Mouse (Mus musculus): Measurements from ENCODE around the gene Gm10837. TPM values are rescaled to one million over a fixed set of nuclear protein-coding genes. Genes with fewer than 3 reads are reported as not detected.
A peak's percentile ranks its signal among the peaks of the same experiment; 100 is the strongest.

Gm10837 gene
- polyA plus RNA-seq, 1 experiment = not detected

DNA sequence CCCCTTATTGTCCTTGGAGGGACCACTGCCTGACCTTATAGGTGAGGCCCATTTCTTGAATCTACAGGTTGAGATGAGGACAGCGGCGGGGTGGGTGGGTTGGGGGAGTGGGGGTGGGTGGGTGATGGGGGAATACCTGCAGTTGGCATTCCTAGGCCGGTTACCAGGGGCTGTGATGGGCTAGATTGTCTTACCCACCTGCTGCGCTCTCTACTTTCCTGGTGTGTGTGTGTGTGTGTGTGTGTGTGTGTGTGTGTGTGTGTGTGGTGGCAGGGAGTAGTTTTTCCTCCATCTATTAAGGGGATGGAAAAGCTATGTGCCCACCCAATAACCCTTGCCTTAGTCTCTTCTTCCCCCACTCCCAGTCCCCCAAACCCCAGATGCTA, 5.9 kb upstream of the Gm10837 start:
- peaks cover 88% of the 10 kb centered on the region for H3K27me3 ChIP-seq (replicated peaks)
- H3K4me1 ChIP-seq = peaks cover 17% of the 10 kb centered on the region; the same call in 1 of the 2 replicates
- H3K9me3 ChIP-seq = 0 out of 2 replicates have a peak, but pooled peaks cover 4% of the 10 kb centered on the region
- no peaks in the 10 kb centered on the region for H3K36me3 ChIP-seq (replicated peaks; ENCODE audit: low read length)
- TF ChIP-seq GATA1 (IDR thresholded peaks at IDR 0.05; ENCODE audit: borderline replicate concordance, low read length) = no peak
- no peak for TF ChIP-seq FLI1 (IDR thresholded peaks at IDR 0.05; ENCODE audit: low read length)
- H3K4me3 ChIP-seq (replicated peaks) = no peak overlapping the region

GRCm38 (mm10) chr14:122484844-122485551, 5.4 kb upstream of the Gm10837 start:
- no peak for TF ChIP-seq FLI1 (IDR thresholded peaks at IDR 0.05; ENCODE audit: low read length)
- TF ChIP-seq GATA1 (IDR thresholded peaks at IDR 0.05; ENCODE audit: borderline replicate concordance, low read length) = no peak
- Histone ChIP-seq H3K4me1 (peaks cover 17% of the 10 kb centered on the region; the same call in 1 of the 2 replicates), H3K4me3 (replicated peaks) (no peak overlapping the region), H3K36me3 (replicated peaks; ENCODE audit: low read length) (no peaks in the 10 kb centered on the region), H3K9me3 (0 out of 2 replicates have a peak, but pooled peaks cover 4% of the 10 kb centered on the region), H3K27me3 (replicated peaks) (peaks cover 90% of the 10 kb centered on the region)

DNA sequence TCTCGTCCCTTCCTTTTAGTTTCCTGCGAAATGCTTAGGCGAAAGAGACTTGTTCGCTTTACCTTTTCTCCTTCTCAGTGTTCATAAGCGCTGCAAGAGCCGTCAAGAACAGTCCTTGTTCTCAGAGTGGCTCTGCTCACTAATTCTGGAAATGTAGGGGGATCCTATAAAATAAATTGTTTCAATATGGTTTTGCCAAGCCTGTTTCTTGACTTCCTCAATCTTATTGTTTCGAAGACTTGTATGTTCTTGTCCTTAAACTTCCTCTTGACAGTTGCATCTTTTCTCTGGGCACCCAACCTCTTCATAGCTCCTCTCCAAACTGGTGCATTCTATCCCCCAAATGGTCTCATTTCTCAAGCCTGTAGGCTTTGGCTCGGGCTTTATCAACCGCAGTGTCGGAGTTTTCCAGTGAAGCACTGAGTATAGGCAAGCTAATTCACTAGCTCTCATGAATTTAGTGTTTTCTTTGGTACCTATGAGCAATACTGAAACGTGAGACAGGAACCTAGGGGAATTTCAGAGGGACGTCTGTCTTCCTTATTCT, 4.7 kb upstream of the Gm10837 start:
- no peak overlapping the region for H3K4me3 ChIP-seq (replicated peaks)
- TF ChIP-seq GATA1 (IDR thresholded peaks at IDR 0.05; ENCODE audit: borderline replicate concordance, low read length) = no peak
- TF ChIP-seq FLI1 (IDR thresholded peaks at IDR 0.05; ENCODE audit: low read length) = no peak
- no peaks in the 10 kb centered on the region for H3K36me3 ChIP-seq (replicated peaks; ENCODE audit: low read length)
- H3K4me1 ChIP-seq = peaks cover 22% of the 10 kb centered on the region
- 0 out of 2 replicates have a peak, but pooled peaks cover 4% of the 10 kb centered on the region for H3K9me3 ChIP-seq
- H3K27me3 ChIP-seq (replicated peaks) = peaks cover 90% of the 10 kb centered on the region

GRCm38 (mm10) chr14:122486611-122487010, 3.8 kb upstream of the Gm10837 start:
- TF ChIP-seq GATA1 (IDR thresholded peaks at IDR 0.05; ENCODE audit: borderline replicate concordance, low read length) = no peak
- TF ChIP-seq FLI1 (IDR thresholded peaks at IDR 0.05; ENCODE audit: low read length) = no peak
- Histone ChIP-seq H3K4me3 (replicated peaks) (no peak overlapping the region), H3K4me1 (peaks cover 24% of the 10 kb centered on the region), H3K9me3 (0 out of 2 replicates have a peak, but pooled peaks cover 2% of the 10 kb centered on the region), H3K36me3 (replicated peaks; ENCODE audit: low read length) (no peaks in the 10 kb centered on the region), H3K27me3 (replicated peaks) (peaks cover 90% of the 10 kb centered on the region)

DNA sequence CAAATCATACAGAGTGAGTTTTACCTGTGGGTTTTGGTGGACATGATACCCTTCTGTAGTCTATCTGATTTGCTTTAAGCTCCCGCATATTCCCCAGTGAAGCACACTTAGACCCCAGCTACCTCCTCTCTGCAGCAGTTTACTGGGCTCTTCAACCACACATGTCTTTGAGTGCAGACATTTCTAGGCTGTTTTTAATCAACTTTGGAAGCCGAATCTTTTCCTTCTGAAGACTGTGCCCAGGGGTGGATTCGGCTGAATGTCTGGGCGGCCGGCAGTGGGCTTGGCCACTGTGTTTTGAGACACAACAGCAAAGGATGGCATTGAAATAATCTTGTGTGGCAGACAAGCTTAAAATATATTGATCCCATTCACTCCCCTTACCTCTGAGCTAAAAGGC, 3.0 kb upstream of the Gm10837 start:
- Histone ChIP-seq H3K27me3 (replicated peaks) (peaks cover 85% of the 10 kb centered on the region), H3K36me3 (replicated peaks; ENCODE audit: low read length) (no peaks in the 10 kb centered on the region), H3K9me3 (0 out of 2 replicates have a peak, but pooled peaks cover 2% of the 10 kb centered on the region), H3K4me3 (replicated peaks) (no peak overlapping the region), H3K4me1 (peaks cover 21% of the 10 kb centered on the region)
- TF ChIP-seq GATA1 (IDR thresholded peaks at IDR 0.05; ENCODE audit: borderline replicate concordance, low read length) (no peak), FLI1 (IDR thresholded peaks at IDR 0.05; ENCODE audit: low read length) (no peak)

DNA sequence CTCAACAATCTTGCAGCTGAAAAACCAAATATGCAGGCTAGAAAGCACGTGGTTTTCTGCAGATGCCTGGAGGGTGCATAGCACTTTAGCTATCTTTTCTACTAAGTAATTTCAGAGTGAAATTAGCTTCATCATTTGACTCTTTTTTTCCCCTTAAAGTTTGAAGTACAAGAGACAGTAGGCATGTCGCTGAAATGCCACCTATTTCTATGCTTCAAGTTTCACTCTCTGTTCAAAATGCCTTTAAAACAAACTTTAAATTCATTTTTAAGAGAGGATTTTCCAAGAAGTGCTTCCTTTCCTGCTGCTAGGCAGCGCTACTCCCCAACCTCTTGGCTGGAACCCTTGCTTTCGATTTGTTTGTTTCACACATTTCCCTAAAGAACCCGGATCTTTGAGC, 1.3 kb upstream of the Gm10837 start:
- Histone ChIP-seq H3K27me3 (replicated peaks) (peaks cover 83% of the 10 kb centered on the region), H3K9me3 (peaks cover 8% of the 10 kb centered on the region), H3K4me1 (peaks cover 16% of the 10 kb centered on the region), H3K36me3 (replicated peaks; ENCODE audit: low read length) (no peaks in the 10 kb centered on the region), H3K4me3 (replicated peaks) (peak overlapping the region; percentile 65)
- no peak for TF ChIP-seq GATA1 (IDR thresholded peaks at IDR 0.05; ENCODE audit: borderline replicate concordance, low read length)
- TF ChIP-seq FLI1 (IDR thresholded peaks at IDR 0.05; ENCODE audit: low read length) = no peak

- H3K9me3 ChIP-seq = peaks cover 15% of the 10 kb centered on the region
- H3K36me3 ChIP-seq (replicated peaks; ENCODE audit: low read length) = no peaks in the 10 kb centered on the region
- peaks cover 80% of the 10 kb centered on the region for H3K27me3 ChIP-seq (replicated peaks)
- peaks cover 16% of the 10 kb centered on the region for H3K4me1 ChIP-seq
- H3K4me3 ChIP-seq (replicated peaks) = no peak overlapping the region
- no peak for TF ChIP-seq FLI1 (IDR thresholded peaks at IDR 0.05; ENCODE audit: low read length)
- TF ChIP-seq GATA1 (IDR thresholded peaks at IDR 0.05; ENCODE audit: borderline replicate concordance, low read length) = no peak
These were observed 536 bp upstream of the Gm10837 start for GRCm38 (mm10) chr14:122489686-122490414.

DNA sequence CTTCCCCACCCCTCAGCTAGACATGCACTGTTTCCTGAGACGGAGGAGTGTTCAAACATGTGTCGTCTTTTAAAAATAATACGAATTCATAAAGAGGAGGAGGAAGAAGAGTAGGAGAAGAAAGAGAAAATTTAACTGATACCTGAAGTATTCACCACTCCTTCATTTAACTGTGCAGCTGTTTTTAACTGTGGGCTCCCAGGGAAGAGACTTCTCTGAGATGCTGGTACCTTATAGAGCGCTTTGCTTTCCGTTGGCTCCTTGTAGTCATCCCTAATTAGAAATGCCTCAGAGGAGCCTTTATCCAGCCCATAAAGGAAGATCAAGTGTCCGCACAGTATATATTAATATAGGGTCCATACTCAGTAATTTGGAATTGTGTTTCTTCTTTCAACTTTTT, 1.1 kb downstream of the Gm10837 start:
- H3K9me3 ChIP-seq = peaks cover 27% of the 10 kb centered on the region
- peaks cover 76% of the 10 kb centered on the region for H3K27me3 ChIP-seq (replicated peaks)
- TF ChIP-seq GATA1 (IDR thresholded peaks at IDR 0.05; ENCODE audit: borderline replicate concordance, low read length) (no peak), FLI1 (IDR thresholded peaks at IDR 0.05; ENCODE audit: low read length) (no peak)
- peaks cover 8% of the 10 kb centered on the region for H3K4me1 ChIP-seq
- H3K36me3 ChIP-seq (replicated peaks; ENCODE audit: low read length) = no peaks in the 10 kb centered on the region
- H3K4me3 ChIP-seq (replicated peaks) = no peak overlapping the region

DNA sequence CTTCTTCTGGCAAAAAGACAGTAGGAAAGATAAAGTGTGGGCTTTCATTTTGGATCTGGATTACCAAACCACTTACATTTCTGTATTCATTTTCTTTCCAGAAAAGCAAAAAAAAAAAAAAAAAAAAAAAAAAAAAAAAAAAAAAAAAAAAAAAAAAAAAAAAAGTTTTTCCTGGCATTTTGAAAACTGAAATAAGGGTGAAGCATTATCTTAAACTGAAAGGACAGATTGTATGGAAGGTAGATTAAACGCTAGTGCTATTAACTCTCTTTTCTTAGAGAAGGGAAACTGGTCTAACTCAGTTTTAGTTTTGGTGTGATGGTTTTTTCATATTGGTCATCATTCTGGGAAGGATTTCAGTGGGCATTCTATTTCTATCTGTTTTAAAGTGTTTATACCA, 1.6 kb downstream of the Gm10837 start:
- Histone ChIP-seq H3K4me3 (replicated peaks) (no peak overlapping the region), H3K9me3 (peaks cover 29% of the 10 kb centered on the region), H3K4me1 (peaks cover 8% of the 10 kb centered on the region), H3K36me3 (replicated peaks; ENCODE audit: low read length) (no peaks in the 10 kb centered on the region), H3K27me3 (replicated peaks) (peaks cover 71% of the 10 kb centered on the region)
- TF ChIP-seq GATA1 (IDR thresholded peaks at IDR 0.05; ENCODE audit: borderline replicate concordance, low read length) (no peak), FLI1 (IDR thresholded peaks at IDR 0.05; ENCODE audit: low read length) (no peak)

DNA sequence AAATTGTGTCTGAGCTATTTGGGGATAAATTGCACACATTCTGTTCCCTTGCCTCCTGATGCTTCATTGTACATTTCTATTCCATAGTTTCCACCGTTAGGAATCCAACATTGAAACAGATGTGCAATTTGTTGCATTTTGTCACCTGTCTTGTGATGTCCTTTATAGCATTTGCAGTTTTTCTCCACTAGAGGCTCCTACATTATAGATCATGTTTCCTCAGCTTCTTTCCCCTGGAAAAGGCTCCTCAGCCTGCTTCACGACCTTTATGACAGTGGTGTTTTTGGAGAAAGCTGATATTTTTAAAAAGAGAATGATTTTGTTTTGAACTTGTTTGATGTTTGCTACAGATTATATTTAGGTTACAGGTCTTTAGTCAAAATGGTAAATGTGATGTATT, 18.7 kb downstream of the Gm10837 start:
- Histone ChIP-seq H3K27me3 (replicated peaks) (peaks cover 14% of the 10 kb centered on the region), H3K36me3 (replicated peaks; ENCODE audit: low read length) (no peaks in the 10 kb centered on the region), H3K9me3 (no peaks in the 10 kb centered on the region), H3K4me1 (no peaks in the 10 kb centered on the region), H3K4me3 (replicated peaks) (no peak overlapping the region)
- TF ChIP-seq FLI1 (IDR thresholded peaks at IDR 0.05; ENCODE audit: low read length) = no peak
- no peak for TF ChIP-seq GATA1 (IDR thresholded peaks at IDR 0.05; ENCODE audit: borderline replicate concordance, low read length)
